Mouse (Mus musculus) frontal cortex, postnatal 14 days (tissue): ENCODE measurements at regions not wholly inside any gene's neighbourhood (a gene's known extent, or its start where the extent isn't known, plus 50 kb on each side); places are given as distances from the start of the nearest gene placed in this dataset.

Source experiments
- DNase-seq, 2 experiments: peaks; one replicate each; pipeline ENCODE4 v3.0.0; 2022; ENCODE audit warnings: low spot score in 2 of 2

- no peak for DNase-seq
These were observed 242.6 kb downstream of the Sipa1l2 start for GRCm38 (mm10) chr8:125327006-125327405.

- no peak for DNase-seq
These were observed 243.9 kb downstream of the Sipa1l2 start for GRCm38 (mm10) chr8:125325736-125326135.

DNA sequence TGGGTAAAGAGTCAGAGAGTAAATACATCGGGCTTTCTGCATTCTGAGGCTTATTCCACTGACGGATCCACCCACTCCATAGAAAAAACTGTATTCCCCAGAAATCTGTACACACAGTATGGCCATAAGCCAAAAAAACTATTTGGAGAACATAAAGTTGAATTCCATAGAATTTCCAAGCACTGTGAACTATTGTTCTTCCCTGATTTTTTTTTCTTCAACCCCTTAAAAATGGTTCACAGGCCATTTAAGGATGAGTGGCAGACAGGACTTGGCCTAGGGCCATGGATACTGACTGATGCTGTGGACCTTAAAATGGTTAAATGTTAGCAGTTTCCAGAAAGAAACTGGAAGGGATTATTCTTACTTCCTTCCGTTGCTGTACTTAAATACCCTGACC, 247.0 kb downstream of the Sipa1l2 start:
- DNase-seq, result no peak

GRCm38 (mm10) chr8:125317584-125317991, 252.0 kb downstream of the Sipa1l2 start:
- no peak for DNase-seq

- no peak for DNase-seq
These were observed 253.9 kb downstream of the Sipa1l2 start for GRCm38 (mm10) chr8:125315736-125316135.

- no peak for DNase-seq
These were observed 254.6 kb downstream of the Sipa1l2 start for GRCm38 (mm10) chr8:125314996-125315395.

GRCm38 (mm10) chr8:125314221-125314984, 255.2 kb downstream of the Sipa1l2 start:
- DNase-seq, result no peak

GRCm38 (mm10) chr8:125311228-125312053, 257.4 kb downstream of the Disc1 start:
- DNase-seq, result no peak
